15 mouse cellular contexts compared by ENCODE assay signal in genomic region chr19:53154156-53154555, GRCm38 (mm10).
"Had no signal": no experiment of that assay in that cellular context is flagged by ENCODE, and none has a peak within 500 bp of the region (broad histone marks: within the 10 kb centered on the region; RNA-seq: fewer than 3 reads in every experiment).

No protein-coding gene starts in this region.

- H3K9ac ChIP-seq: limb, embryonic 12.5 days; limb, embryonic 15.5 days; liver, embryonic 14.5 days; liver, postnatal 0 days; lung, embryonic 14.5 days had no signal

- DNase-seq: kidney, postnatal 14 days; kidney, postnatal 4 days; left cerebral cortex, postnatal 4 days; liver, postnatal 0 days; lung, embryonic 14.5 days; midbrain, embryonic 14.5 days; thymus, adult 18-20 months; thymus, postnatal 36 days had no signal

- H3K4me2 ChIP-seq: limb, embryonic 12.5 days; limb, embryonic 15.5 days; liver, embryonic 11.5 days; lung, embryonic 14.5 days; midbrain, embryonic 11.5 days had no signal

- H3K4me3 ChIP-seq: limb, embryonic 12.5 days; limb, embryonic 15.5 days had no signal

- ATAC-seq: liver, postnatal 0 days; lung, postnatal 0 days had no signal

- H3K9me3 ChIP-seq: limb, embryonic 12.5 days; limb, embryonic 15.5 days had no signal

- H3K27me3 ChIP-seq: limb, embryonic 12.5 days; limb, embryonic 15.5 days had no signal

- H3K27ac ChIP-seq: limb, embryonic 12.5 days; limb, embryonic 15.5 days; liver, embryonic 14.5 days; macrophage had no signal

- H3K36me3 ChIP-seq: limb, embryonic 12.5 days; limb, embryonic 15.5 days had no signal
